Mouse (Mus musculus): ENCODE results near the gene Tenm3. TPM values are rescaled to one million over a fixed set of nuclear protein-coding genes. Genes with fewer than 3 reads are reported as not detected.

The Tenm3 gene
- polyA plus RNA-seq, 1 experiment from 2014 or later: 47.0 TPM

GRCm38 (mm10) chr8:48671318-48671717, 172.4 kb downstream of the Tenm3 start:
- Histone ChIP-seq H3K9ac (replicated peaks; ENCODE audit: low read length) (no peak overlapping the region), H3K27ac (replicated peaks; ENCODE audit: low read depth, low read length) (no peak overlapping the region), H3K4me1 (ENCODE audit: control insufficient read depth, insufficient read depth, low read length) (no peaks in the 10 kb centered on the region; the same call in 1 of the 2 replicates), H3K4me3 (ENCODE audit: low read depth, low read length) (no peak overlapping the region), H3K9me3 (replicated peaks; ENCODE audit: control insufficient read depth, low read length) (no peaks in the 10 kb centered on the region), H3K4me2 (ENCODE audit: low read depth, low read length) (no peak overlapping the region), H3K36me3 (replicated peaks; ENCODE audit: control insufficient read depth, insufficient read depth, low read depth, low read length) (no peaks in the 10 kb centered on the region), H3K27me3 (ENCODE audit: control insufficient read depth, insufficient read depth, low read length) (no peaks in the 10 kb centered on the region)
- no peak for ATAC-seq (replicated peaks; ENCODE audit: insufficient number of reproducible peaks, low FRiP score, low TSS enrichment, low read depth)
- DNase-seq (ENCODE audit: low spot score): no peak
- 76% methylated on average over 4 of the region's 4 CpGs for WGBS

DNA sequence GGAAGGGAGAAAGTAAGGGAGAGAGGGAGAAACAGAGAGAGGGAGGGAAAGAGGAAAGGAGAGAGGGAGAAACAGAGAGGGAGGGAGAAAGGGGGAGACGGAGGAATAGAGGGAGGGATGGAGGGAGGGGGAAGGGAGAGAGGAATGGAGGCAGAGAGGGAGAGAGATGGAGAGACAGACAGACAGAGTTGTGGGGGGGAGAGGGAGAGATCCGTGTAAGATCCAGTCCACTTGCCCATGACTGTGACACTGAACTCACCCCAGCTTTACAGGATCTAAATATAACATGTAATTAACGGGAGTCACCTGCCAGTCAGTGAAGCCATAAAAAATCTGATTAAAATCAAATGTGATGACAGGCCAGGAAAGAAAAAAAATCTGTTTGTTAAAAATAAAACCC, 172.9 kb downstream of the Tenm3 start:
- Histone ChIP-seq H3K4me1 (ENCODE audit: control insufficient read depth, insufficient read depth, low read length) (no peaks in the 10 kb centered on the region; the same call in 1 of the 2 replicates), H3K36me3 (replicated peaks; ENCODE audit: control insufficient read depth, insufficient read depth, low read depth, low read length) (no peaks in the 10 kb centered on the region), H3K27me3 (ENCODE audit: control insufficient read depth, insufficient read depth, low read length) (no peaks in the 10 kb centered on the region), H3K9me3 (replicated peaks; ENCODE audit: control insufficient read depth, low read length) (no peaks in the 10 kb centered on the region), H3K27ac (replicated peaks; ENCODE audit: low read depth, low read length) (no peak overlapping the region), H3K4me3 (ENCODE audit: low read depth, low read length) (no peak overlapping the region), H3K9ac (replicated peaks; ENCODE audit: low read length) (no peak overlapping the region), H3K4me2 (ENCODE audit: low read depth, low read length) (no peak overlapping the region)
- DNase-seq (ENCODE audit: low spot score) (no peak), ATAC-seq (replicated peaks; ENCODE audit: insufficient number of reproducible peaks, low FRiP score, low TSS enrichment, low read depth) (no peak)
- WGBS: 46% methylated on average over 3 of the region's 3 CpGs

GRCm38 (mm10) chr8:48670387-48670786, 173.4 kb downstream of the Tenm3 start:
- H3K9ac ChIP-seq (replicated peaks; ENCODE audit: low read length): no peak overlapping the region
- H3K27me3 ChIP-seq (ENCODE audit: control insufficient read depth, insufficient read depth, low read length): no peaks in the 10 kb centered on the region
- DNase-seq (ENCODE audit: low spot score) (no peak), ATAC-seq (replicated peaks; ENCODE audit: insufficient number of reproducible peaks, low FRiP score, low TSS enrichment, low read depth) (no peak)
- no peak overlapping the region for H3K27ac ChIP-seq (replicated peaks; ENCODE audit: low read depth, low read length)
- H3K36me3 ChIP-seq (replicated peaks; ENCODE audit: control insufficient read depth, insufficient read depth, low read depth, low read length): no peaks in the 10 kb centered on the region
- no peaks in the 10 kb centered on the region for H3K4me1 ChIP-seq (ENCODE audit: control insufficient read depth, insufficient read depth, low read length)
- H3K4me2 ChIP-seq (ENCODE audit: low read depth, low read length): no peak overlapping the region
- no peaks in the 10 kb centered on the region for H3K9me3 ChIP-seq (replicated peaks; ENCODE audit: control insufficient read depth, low read length)
- no peak overlapping the region for H3K4me3 ChIP-seq (ENCODE audit: low read depth, low read length)
- 76% methylated on average over 1 of the region's 1 CpGs for WGBS

- Histone ChIP-seq H3K4me1 (ENCODE audit: control insufficient read depth, insufficient read depth, low read length) (no peaks in the 10 kb centered on the region), H3K9me3 (replicated peaks; ENCODE audit: control insufficient read depth, low read length) (no peaks in the 10 kb centered on the region), H3K27ac (replicated peaks; ENCODE audit: low read depth, low read length) (no peak overlapping the region), H3K4me3 (ENCODE audit: low read depth, low read length) (no peak overlapping the region), H3K27me3 (ENCODE audit: control insufficient read depth, insufficient read depth, low read length) (no peaks in the 10 kb centered on the region), H3K9ac (replicated peaks; ENCODE audit: low read length) (no peak overlapping the region), H3K4me2 (ENCODE audit: low read depth, low read length) (no peak overlapping the region), H3K36me3 (replicated peaks; ENCODE audit: control insufficient read depth, insufficient read depth, low read depth, low read length) (no peaks in the 10 kb centered on the region)
- WGBS: 92% methylated on average over 3 of the region's 3 CpGs
- ATAC-seq (replicated peaks; ENCODE audit: insufficient number of reproducible peaks, low FRiP score, low TSS enrichment, low read depth) (no peak), DNase-seq (ENCODE audit: low spot score) (no peak)
Observed at GRCm38 (mm10) chr8:48665193-48665592, 178.6 kb downstream of the Tenm3 start.

GRCm38 (mm10) chr8:48659226-48659625, 184.5 kb downstream of the Tenm3 start:
- DNase-seq (ENCODE audit: low spot score) (no peak), ATAC-seq (replicated peaks; ENCODE audit: insufficient number of reproducible peaks, low FRiP score, low TSS enrichment, low read depth) (no peak)
- Histone ChIP-seq H3K36me3 (replicated peaks; ENCODE audit: control insufficient read depth, insufficient read depth, low read depth, low read length) (no peaks in the 10 kb centered on the region), H3K27ac (replicated peaks; ENCODE audit: low read depth, low read length) (no peak overlapping the region), H3K27me3 (ENCODE audit: control insufficient read depth, insufficient read depth, low read length) (no peaks in the 10 kb centered on the region), H3K4me1 (ENCODE audit: control insufficient read depth, insufficient read depth, low read length) (no peaks in the 10 kb centered on the region), H3K4me2 (ENCODE audit: low read depth, low read length) (no peak overlapping the region), H3K4me3 (ENCODE audit: low read depth, low read length) (no peak overlapping the region), H3K9ac (replicated peaks; ENCODE audit: low read length) (no peak overlapping the region), H3K9me3 (replicated peaks; ENCODE audit: control insufficient read depth, low read length) (no peaks in the 10 kb centered on the region)
- 100% methylated on average over 1 of the region's 1 CpGs for WGBS

DNA sequence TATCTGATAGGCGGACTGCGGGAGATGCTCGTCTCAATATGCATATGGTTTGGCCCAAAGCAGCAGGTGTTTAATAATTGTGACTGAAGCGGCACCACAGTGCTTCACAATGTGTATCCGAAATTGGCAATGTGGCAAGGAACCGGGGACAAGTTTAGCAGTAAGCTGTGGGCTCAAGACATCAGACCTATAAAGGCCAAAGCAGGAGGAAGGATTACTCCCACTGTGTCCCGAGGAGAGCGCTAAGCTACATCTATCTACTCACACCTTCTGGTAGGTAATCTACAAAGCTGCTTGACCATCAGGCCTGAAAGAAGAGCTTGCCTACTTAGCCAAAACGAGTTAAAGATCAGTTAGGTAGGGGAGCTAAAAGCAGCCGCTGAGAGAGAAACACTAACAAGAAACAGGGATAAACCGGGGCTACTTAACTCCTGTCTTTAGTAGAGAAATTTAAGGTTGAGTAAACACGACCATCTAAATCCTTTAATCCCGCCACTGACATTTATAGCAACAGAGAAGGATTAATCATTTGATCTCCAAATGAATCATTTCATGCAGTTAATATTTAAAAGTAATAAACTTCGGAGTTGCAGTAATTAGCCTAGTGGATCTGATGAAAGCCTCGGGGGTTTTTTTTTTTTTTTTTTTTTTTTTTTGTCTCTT, 188.2 kb downstream of the Tenm3 start:
- Histone ChIP-seq H3K4me3 (ENCODE audit: low read depth, low read length) (no peak overlapping the region), H3K27ac (replicated peaks; ENCODE audit: low read depth, low read length) (no peak overlapping the region), H3K9ac (replicated peaks; ENCODE audit: low read length) (no peak overlapping the region), H3K4me2 (ENCODE audit: low read depth, low read length) (no peak overlapping the region), H3K4me1 (ENCODE audit: control insufficient read depth, insufficient read depth, low read length) (no peaks in the 10 kb centered on the region), H3K27me3 (ENCODE audit: control insufficient read depth, insufficient read depth, low read length) (no peaks in the 10 kb centered on the region), H3K9me3 (replicated peaks; ENCODE audit: control insufficient read depth, low read length) (no peaks in the 10 kb centered on the region), H3K36me3 (replicated peaks; ENCODE audit: control insufficient read depth, insufficient read depth, low read depth, low read length) (no peaks in the 10 kb centered on the region)
- DNase-seq (ENCODE audit: low spot score): no peak
- no peak for ATAC-seq (replicated peaks; ENCODE audit: insufficient number of reproducible peaks, low FRiP score, low TSS enrichment, low read depth)
- 57% methylated on average over 15 of the region's 15 CpGs for WGBS

- no peak overlapping the region for H3K27ac ChIP-seq (replicated peaks; ENCODE audit: low read depth, low read length)
- H3K36me3 ChIP-seq (replicated peaks; ENCODE audit: control insufficient read depth, insufficient read depth, low read depth, low read length): no peaks in the 10 kb centered on the region
- no peak overlapping the region for H3K4me2 ChIP-seq (ENCODE audit: low read depth, low read length)
- no peaks in the 10 kb centered on the region for H3K9me3 ChIP-seq (replicated peaks; ENCODE audit: control insufficient read depth, low read length)
- H3K4me3 ChIP-seq (ENCODE audit: low read depth, low read length): no peak overlapping the region
- no peak overlapping the region for H3K9ac ChIP-seq (replicated peaks; ENCODE audit: low read length)
- no peaks in the 10 kb centered on the region; the same call in 1 of the 2 replicates for H3K4me1 ChIP-seq (ENCODE audit: control insufficient read depth, insufficient read depth, low read length)
- ATAC-seq (replicated peaks; ENCODE audit: insufficient number of reproducible peaks, low FRiP score, low TSS enrichment, low read depth) (no peak), DNase-seq (ENCODE audit: low spot score) (no peak)
- WGBS: 87% methylated on average over 7 of the region's 7 CpGs
- no peaks in the 10 kb centered on the region for H3K27me3 ChIP-seq (ENCODE audit: control insufficient read depth, insufficient read depth, low read length)
Observed at GRCm38 (mm10) chr8:48649845-48650244, 193.9 kb downstream of the Tenm3 start.

GRCm38 (mm10) chr8:48649415-48649814, 194.3 kb downstream of the Tenm3 start:
- Histone ChIP-seq H3K36me3 (replicated peaks; ENCODE audit: control insufficient read depth, insufficient read depth, low read depth, low read length) (no peaks in the 10 kb centered on the region), H3K9me3 (replicated peaks; ENCODE audit: control insufficient read depth, low read length) (no peaks in the 10 kb centered on the region), H3K4me1 (ENCODE audit: control insufficient read depth, insufficient read depth, low read length) (no peaks in the 10 kb centered on the region; the same call in 1 of the 2 replicates), H3K4me3 (ENCODE audit: low read depth, low read length) (no peak overlapping the region), H3K9ac (replicated peaks; ENCODE audit: low read length) (no peak overlapping the region), H3K27ac (replicated peaks; ENCODE audit: low read depth, low read length) (no peak overlapping the region), H3K4me2 (ENCODE audit: low read depth, low read length) (no peak overlapping the region), H3K27me3 (ENCODE audit: control insufficient read depth, insufficient read depth, low read length) (no peaks in the 10 kb centered on the region)
- WGBS: 39% methylated on average over 7 of the region's 7 CpGs
- DNase-seq (ENCODE audit: low spot score): peak; percentile 48
- ATAC-seq (replicated peaks; ENCODE audit: insufficient number of reproducible peaks, low FRiP score, low TSS enrichment, low read depth): no peak

Measured in embryonic facial prominence, embryonic 11.5 days (tissue).